Mouse (Mus musculus) olfactory bulb, adult 2 months (tissue): ENCODE data around the gene Rnf31.

Source experiments
- CTCF ChIP-seq: fragments of 200-500 bp; IDR thresholded peaks from 2 replicates; pipeline ENCODE4 v1.5.1; 2012; ENCODE audit warnings: low read depth, mild to moderate bottlenecking, low read length, moderate library complexity; ENCODE audit not compliant: insufficient read depth
- POLR2A ChIP-seq: fragments of 200-500 bp; IDR thresholded peaks from 2 replicates; pipeline ENCODE4 v1.6.1; 2012; ENCODE audit warnings: mild to moderate bottlenecking, low read depth, low read length, moderate library complexity; ENCODE audit not compliant: insufficient read depth

GRCm38 (mm10) chr14:55596036-55596690 is 4.7 kb downstream of the Rnf31 start:
- TF ChIP-seq CTCF (no peak), POLR2A (no peak)
